Mouse (Mus musculus): ENCODE measurements at regions not wholly inside any gene's neighbourhood (a gene's known extent, or its start where the extent isn't known, plus 50 kb on each side); places are given as distances from the start of the nearest gene placed in this dataset.

DNA sequence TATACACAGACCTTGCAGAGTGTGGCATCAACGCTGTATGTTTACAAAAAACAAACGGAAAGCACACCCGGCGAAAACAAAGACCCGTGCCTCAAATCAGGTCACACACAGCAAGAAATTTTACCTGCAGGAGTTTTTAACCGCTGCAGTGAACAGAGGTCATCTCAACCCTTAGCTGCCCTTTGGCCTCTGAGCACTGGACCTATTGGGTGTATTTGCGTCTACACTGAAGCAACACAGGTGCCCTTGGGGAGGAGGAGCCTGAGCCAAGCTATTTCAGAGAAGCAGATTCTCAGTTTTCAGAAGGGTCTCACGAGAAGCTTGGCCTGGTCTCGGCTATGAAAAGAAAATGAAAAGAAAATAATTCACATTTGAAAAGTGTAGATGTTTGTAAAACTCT, 412.1 kb upstream of the Atp11b start:
- Histone ChIP-seq H3K4me3 (replicated peaks) (no peak overlapping the region), H3K9me3 (peaks cover 12% of the 10 kb centered on the region), H3K36me3 (replicated peaks; ENCODE audit: low read length) (no peaks in the 10 kb centered on the region), H3K27me3 (replicated peaks) (peaks cover 8% of the 10 kb centered on the region), H3K4me1 (no peaks in the 10 kb centered on the region)
- TF ChIP-seq GATA1 (IDR thresholded peaks at IDR 0.05; ENCODE audit: borderline replicate concordance, low read length) (no peak), FLI1 (IDR thresholded peaks at IDR 0.05; ENCODE audit: low read length) (no peak)

DNA sequence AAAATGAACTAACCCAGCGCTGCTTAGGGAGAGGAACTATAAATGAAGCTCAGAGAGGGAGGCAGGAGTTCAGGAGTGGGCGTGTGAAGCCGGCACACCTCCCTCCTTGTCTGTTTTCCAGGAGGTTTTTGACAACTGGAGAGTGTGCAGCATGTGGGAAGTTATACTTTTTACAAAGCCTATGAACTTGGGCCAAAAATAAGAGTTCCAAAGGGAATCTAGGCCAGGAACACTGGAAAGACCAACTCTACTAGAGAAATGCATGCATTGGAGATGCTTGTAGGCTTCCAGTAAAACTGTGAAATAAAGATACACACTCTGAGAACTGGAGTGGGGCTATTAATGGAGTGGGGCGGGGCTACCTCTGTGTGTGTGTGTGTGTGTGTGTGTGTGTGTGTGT, 411.3 kb upstream of the Atp11b start:
- H3K4me3 ChIP-seq (replicated peaks), result no peak overlapping the region
- peaks cover 12% of the 10 kb centered on the region for H3K9me3 ChIP-seq
- no peaks in the 10 kb centered on the region for H3K36me3 ChIP-seq (replicated peaks; ENCODE audit: low read length)
- peaks cover 8% of the 10 kb centered on the region for H3K27me3 ChIP-seq (replicated peaks)
- H3K4me1 ChIP-seq, result no peaks in the 10 kb centered on the region
- TF ChIP-seq GATA1 (IDR thresholded peaks at IDR 0.05; ENCODE audit: borderline replicate concordance, low read length) (no peak), FLI1 (IDR thresholded peaks at IDR 0.05; ENCODE audit: low read length) (no peak)

DNA sequence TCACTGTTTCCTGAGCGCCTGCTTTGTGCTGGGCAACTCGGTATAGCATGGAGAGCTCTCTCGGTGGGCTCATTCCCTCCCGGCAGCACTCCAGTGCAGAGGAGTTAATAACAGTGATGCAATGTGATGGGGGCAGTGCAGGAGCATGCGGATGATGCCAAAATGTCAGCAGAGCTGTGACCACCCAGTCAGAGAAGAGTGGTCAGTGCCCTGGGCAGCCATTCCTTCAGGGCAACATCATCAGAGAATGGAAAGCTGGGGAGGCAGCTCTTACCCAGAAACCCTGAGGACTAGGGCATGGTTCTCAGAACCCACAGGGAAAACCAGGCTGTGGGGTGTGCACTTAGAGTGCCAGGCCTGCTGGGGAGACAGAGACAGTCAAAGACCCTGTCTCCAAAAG, 410.0 kb upstream of the Atp11b start:
- TF ChIP-seq GATA1 (IDR thresholded peaks at IDR 0.05; ENCODE audit: borderline replicate concordance, low read length), result no peak
- H3K4me3 ChIP-seq (replicated peaks), result no peak overlapping the region
- peaks cover 15% of the 10 kb centered on the region for H3K9me3 ChIP-seq
- H3K4me1 ChIP-seq, result no peaks in the 10 kb centered on the region
- H3K36me3 ChIP-seq (replicated peaks; ENCODE audit: low read length), result no peaks in the 10 kb centered on the region
- H3K27me3 ChIP-seq (replicated peaks), result peaks cover 8% of the 10 kb centered on the region

DNA sequence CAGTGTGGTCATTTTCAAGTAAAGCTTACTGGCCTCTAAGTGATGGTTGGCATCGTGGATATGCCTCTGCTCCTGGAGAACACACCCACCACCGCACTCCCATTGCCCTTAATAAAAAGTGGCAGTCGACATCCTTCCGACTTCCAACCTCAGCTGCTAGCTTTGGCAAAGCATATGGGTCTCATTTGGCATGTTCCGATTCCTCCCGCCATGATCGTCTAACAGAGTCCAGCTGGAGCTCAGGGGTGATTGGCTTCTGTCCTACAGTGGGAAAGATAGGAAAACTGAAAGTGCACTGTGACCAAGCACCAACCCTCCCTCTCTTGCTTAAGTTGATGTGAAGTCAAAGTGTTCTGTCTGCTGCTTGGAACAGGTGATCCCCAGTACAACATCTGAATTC, 404.8 kb upstream of the Atp11b start:
- TF ChIP-seq GATA1 (IDR thresholded peaks at IDR 0.05; ENCODE audit: borderline replicate concordance, low read length) (no peak), FLI1 (IDR thresholded peaks at IDR 0.05; ENCODE audit: low read length) (no peak)

DNA sequence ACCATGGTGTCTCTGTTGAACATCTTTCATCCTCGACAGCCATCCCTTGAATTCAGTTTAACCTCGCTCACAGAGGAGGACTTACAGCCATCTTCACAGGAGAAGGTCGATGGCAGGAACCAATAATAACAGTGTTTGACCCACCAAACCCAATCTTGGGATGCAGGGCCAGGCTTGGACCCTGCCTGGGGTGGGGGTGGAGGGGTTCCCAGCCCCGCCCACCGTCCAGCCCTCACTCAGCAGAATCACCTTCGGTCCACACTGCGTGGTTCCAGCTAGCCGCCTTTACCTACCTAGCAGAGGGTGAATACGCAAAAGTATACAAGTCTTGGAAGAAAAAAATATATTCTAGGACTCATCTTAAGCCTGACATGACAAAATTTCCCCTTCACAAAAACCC, 400.5 kb upstream of the Atp11b start:
- Histone ChIP-seq H3K4me3 (replicated peaks) (no peak overlapping the region), H3K9me3 (peaks cover 19% of the 10 kb centered on the region), H3K4me1 (no peaks in the 10 kb centered on the region), H3K27me3 (replicated peaks) (no peaks in the 10 kb centered on the region), H3K36me3 (replicated peaks; ENCODE audit: low read length) (no peaks in the 10 kb centered on the region)
- no peak for TF ChIP-seq FLI1 (IDR thresholded peaks at IDR 0.05; ENCODE audit: low read length)
- no peak for TF ChIP-seq GATA1 (IDR thresholded peaks at IDR 0.05; ENCODE audit: borderline replicate concordance, low read length)

More for the DNA sequence above, 404.8 kb upstream of the Atp11b start:
- Histone ChIP-seq H3K27me3 (replicated peaks) (no peaks in the 10 kb centered on the region), H3K9me3 (peaks cover 21% of the 10 kb centered on the region), H3K4me1 (no peaks in the 10 kb centered on the region), H3K36me3 (replicated peaks; ENCODE audit: low read length) (no peaks in the 10 kb centered on the region), H3K4me3 (replicated peaks) (no peak overlapping the region)

DNA sequence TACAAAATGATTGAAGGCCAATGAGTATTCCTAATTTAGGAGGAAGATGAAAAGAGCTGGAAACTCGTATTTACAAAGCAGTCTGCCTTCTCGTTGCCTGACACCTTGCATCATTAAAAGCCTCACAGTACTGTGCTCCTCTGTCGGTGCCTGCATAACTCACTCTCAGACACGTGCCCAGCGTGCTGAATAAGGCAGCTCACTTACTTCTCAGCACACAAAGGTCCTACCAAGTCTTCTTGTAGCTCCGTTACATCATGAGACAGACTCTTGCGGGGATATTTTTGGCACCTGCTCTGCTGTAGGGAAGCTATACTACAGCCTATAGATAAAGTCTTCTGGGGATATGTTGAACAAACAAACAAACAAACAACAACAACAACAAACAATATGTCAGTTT, 400.0 kb upstream of the Atp11b start:
- H3K4me3 ChIP-seq (replicated peaks), result no peak overlapping the region
- H3K27me3 ChIP-seq (replicated peaks), result no peaks in the 10 kb centered on the region
- TF ChIP-seq GATA1 (IDR thresholded peaks at IDR 0.05; ENCODE audit: borderline replicate concordance, low read length), result no peak
- TF ChIP-seq FLI1 (IDR thresholded peaks at IDR 0.05; ENCODE audit: low read length), result no peak
- no peaks in the 10 kb centered on the region for H3K36me3 ChIP-seq (replicated peaks; ENCODE audit: low read length)
- H3K9me3 ChIP-seq, result peaks cover 21% of the 10 kb centered on the region
- H3K4me1 ChIP-seq, result no peaks in the 10 kb centered on the region

DNA sequence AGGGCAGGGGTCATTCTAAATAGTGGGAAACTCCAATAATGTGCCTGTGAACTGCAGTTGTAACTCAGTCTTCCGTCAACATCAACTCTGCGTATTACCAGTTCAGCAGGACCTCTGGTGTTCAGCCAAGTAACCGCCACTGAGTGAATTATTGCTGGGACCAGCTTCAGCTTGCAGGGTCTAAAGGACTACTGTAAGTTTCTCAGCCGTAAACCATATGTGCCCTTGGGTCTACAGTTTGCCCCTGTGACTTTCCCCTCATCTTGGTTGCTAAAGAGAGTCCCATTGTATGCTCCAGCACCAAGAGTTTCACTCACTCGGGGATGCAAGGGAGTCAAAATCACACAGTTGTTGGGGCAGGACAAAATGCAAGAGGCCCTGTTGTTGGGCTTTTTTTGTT, 399.6 kb upstream of the Atp11b start:
- H3K27me3 ChIP-seq (replicated peaks), result no peaks in the 10 kb centered on the region
- TF ChIP-seq FLI1 (IDR thresholded peaks at IDR 0.05; ENCODE audit: low read length) (no peak), GATA1 (IDR thresholded peaks at IDR 0.05; ENCODE audit: borderline replicate concordance, low read length) (no peak)

DNA sequence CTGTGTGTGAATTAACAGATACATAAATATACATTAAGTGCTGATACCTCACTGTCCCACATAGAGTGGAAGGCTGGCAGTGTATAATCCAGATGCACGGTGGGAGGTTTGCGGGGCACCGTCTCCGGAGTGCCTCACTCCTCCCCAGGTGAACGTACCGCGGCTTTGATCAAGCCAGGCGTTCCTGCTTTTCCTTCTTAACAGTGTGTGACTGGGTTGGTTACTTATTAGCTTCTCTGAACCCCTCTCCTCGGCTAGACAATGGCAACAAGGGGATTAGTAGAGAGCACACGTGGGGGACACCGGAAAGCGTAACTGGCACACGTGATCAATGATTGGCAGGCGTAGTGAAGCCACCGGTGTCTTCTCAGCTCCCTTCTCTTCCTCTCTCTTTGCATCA, 396.8 kb upstream of the Atp11b start:
- no peak for TF ChIP-seq GATA1 (IDR thresholded peaks at IDR 0.05; ENCODE audit: borderline replicate concordance, low read length)
- no peak for TF ChIP-seq FLI1 (IDR thresholded peaks at IDR 0.05; ENCODE audit: low read length)
- H3K27me3 ChIP-seq (replicated peaks), result no peaks in the 10 kb centered on the region

More for the DNA sequence above, 399.6 kb upstream of the Atp11b start:
- Histone ChIP-seq H3K36me3 (replicated peaks; ENCODE audit: low read length) (no peaks in the 10 kb centered on the region), H3K4me3 (replicated peaks) (no peak overlapping the region), H3K9me3 (peaks cover 16% of the 10 kb centered on the region), H3K4me1 (no peaks in the 10 kb centered on the region)

DNA sequence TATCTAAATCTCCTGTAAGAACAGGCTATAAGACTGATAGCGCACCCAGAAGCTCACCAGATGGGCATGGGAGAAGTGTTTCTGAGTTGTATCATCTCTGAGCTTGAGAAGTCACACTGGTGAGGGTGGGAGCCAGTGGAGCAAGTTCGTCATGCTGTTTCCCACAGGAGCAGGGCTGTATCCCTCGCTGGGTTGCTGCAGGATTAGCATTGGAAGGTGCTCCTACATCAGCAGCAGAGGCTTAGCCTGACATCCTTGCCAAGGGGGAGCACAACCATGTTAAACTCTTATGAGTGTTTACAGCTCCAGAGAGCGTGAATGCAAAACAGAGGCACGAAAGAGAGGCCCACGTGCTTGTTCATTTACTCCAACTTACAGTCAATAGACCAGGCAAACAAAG, 395.4 kb upstream of the Atp11b start:
- no peaks in the 10 kb centered on the region for H3K4me1 ChIP-seq
- no peaks in the 10 kb centered on the region for H3K36me3 ChIP-seq (replicated peaks; ENCODE audit: low read length)
- peaks cover 20% of the 10 kb centered on the region for H3K9me3 ChIP-seq
- no peaks in the 10 kb centered on the region for H3K27me3 ChIP-seq (replicated peaks)
- no peak overlapping the region for H3K4me3 ChIP-seq (replicated peaks)
- TF ChIP-seq FLI1 (IDR thresholded peaks at IDR 0.05; ENCODE audit: low read length) (no peak), GATA1 (IDR thresholded peaks at IDR 0.05; ENCODE audit: borderline replicate concordance, low read length) (no peak)

More for the DNA sequence above, 396.8 kb upstream of the Atp11b start:
- Histone ChIP-seq H3K9me3 (peaks cover 18% of the 10 kb centered on the region), H3K4me1 (no peaks in the 10 kb centered on the region), H3K36me3 (replicated peaks; ENCODE audit: low read length) (no peaks in the 10 kb centered on the region), H3K4me3 (replicated peaks) (no peak overlapping the region)

DNA sequence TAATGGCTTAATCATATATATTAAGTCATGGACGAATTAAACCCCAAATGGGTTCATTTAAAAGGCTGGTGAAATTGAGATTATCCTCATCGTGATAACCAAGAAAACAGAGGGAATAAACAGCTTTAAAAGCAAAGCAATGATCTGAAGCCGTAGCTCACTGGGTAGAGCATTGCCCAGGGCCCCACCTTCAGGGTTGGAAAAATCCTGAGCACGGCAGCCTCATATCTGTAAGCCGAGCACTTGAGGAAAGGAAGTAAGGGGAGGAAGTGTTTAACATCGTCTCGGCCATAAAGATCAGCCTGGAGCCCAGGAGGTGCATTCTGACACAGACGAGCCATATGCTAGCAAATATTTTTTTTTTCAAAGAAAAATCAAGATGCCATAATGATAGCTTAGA, 394.6 kb upstream of the Atp11b start:
- Histone ChIP-seq H3K36me3 (replicated peaks; ENCODE audit: low read length) (no peaks in the 10 kb centered on the region), H3K4me3 (replicated peaks) (no peak overlapping the region), H3K27me3 (replicated peaks) (no peaks in the 10 kb centered on the region), H3K9me3 (peaks cover 20% of the 10 kb centered on the region), H3K4me1 (no peaks in the 10 kb centered on the region)
- TF ChIP-seq GATA1 (IDR thresholded peaks at IDR 0.05; ENCODE audit: borderline replicate concordance, low read length), result no peak

DNA sequence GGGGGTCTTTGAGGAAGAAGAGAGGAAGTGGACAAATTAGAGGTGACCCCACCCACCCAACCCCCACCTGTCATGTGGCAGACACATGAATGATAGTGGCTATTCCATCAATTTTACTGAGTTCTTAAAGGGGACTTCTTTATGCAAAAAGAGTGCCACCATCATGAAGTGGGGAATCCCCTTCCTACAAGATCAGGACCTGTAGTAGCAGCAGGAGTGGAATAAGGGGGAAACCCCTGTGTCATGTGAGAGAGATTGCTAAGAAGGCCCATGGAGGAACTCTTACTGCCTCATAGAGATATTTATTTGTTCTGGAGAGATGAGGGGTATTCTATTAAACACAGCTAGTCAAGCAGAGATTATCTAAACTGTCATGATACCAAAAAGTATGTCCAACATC, 393.4 kb upstream of the Atp11b start:
- Histone ChIP-seq H3K4me1 (no peaks in the 10 kb centered on the region), H3K9me3 (peaks cover 27% of the 10 kb centered on the region), H3K4me3 (replicated peaks) (no peak overlapping the region), H3K36me3 (replicated peaks; ENCODE audit: low read length) (no peaks in the 10 kb centered on the region), H3K27me3 (replicated peaks) (no peaks in the 10 kb centered on the region)
- TF ChIP-seq GATA1 (IDR thresholded peaks at IDR 0.05; ENCODE audit: borderline replicate concordance, low read length), result no peak
- TF ChIP-seq FLI1 (IDR thresholded peaks at IDR 0.05; ENCODE audit: low read length), result no peak

Data from megakaryocyte, embryonic 14.5 days (primary cell).